23 mouse cellular contexts compared by ENCODE assay signal in the genomic region with DNA sequence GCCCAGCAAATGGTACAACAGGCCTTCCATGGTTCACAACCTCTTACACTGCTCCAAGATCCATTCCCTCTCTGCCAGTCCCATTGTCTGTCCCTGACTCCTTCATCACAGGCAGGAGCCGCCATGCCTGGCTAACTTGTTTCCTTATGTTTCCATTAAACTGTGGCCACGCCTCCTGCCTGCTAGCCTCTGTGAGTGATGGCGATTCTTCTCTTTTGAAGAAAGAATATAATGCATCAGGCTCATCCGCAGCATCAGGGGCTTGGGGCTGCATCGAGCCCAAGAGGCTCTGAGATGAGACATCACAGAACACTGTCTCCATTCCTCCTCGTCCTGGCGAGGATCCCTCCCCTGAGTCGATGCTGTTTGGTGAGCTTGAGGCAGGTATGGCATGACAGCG.
"Had no signal": no experiment of that assay in that cellular context is flagged by ENCODE, and none has a peak within 500 bp of the region (broad histone marks: within the 10 kb centered on the region; RNA-seq: fewer than 3 reads in every experiment).

No protein-coding gene starts in this region.

- H3K9ac ChIP-seq: forebrain, embryonic 15.5 days; forebrain, postnatal 0 days; heart, embryonic 12.5 days; hindbrain, embryonic 13.5 days; hindbrain, embryonic 15.5 days; intestine, embryonic 15.5 days; kidney, embryonic 15.5 days; limb, embryonic 13.5 days; limb, embryonic 15.5 days; liver, embryonic 12.5 days had no signal

- H3K4me3 ChIP-seq: forebrain, embryonic 15.5 days; heart, embryonic 12.5 days; hindbrain, embryonic 13.5 days; hindbrain, embryonic 15.5 days; intestine, embryonic 15.5 days; kidney, embryonic 15.5 days; limb, embryonic 13.5 days; limb, embryonic 15.5 days; liver, embryonic 12.5 days had no signal

- H3K27me3 ChIP-seq: forebrain, embryonic 15.5 days; heart, embryonic 12.5 days; hindbrain, embryonic 13.5 days; hindbrain, embryonic 15.5 days; intestine, embryonic 15.5 days; kidney, embryonic 15.5 days; limb, embryonic 13.5 days; liver, embryonic 12.5 days had no signal

- H3K36me3 ChIP-seq: forebrain, embryonic 15.5 days; heart, embryonic 12.5 days; hindbrain, embryonic 13.5 days; hindbrain, embryonic 15.5 days; intestine, embryonic 15.5 days; kidney, embryonic 15.5 days; limb, embryonic 13.5 days; limb, embryonic 15.5 days; liver, embryonic 12.5 days had no signal

- H3K4me1 ChIP-seq: forebrain, embryonic 15.5 days; hindbrain, embryonic 15.5 days; intestine, embryonic 15.5 days; liver, embryonic 12.5 days had no signal

- DNase-seq: forebrain, postnatal 0 days; gastrocnemius, postnatal 14 days; gastrocnemius, postnatal 36 days; heart, adult 18-20 months; heart, postnatal 10 days; heart, postnatal 36 days; kidney, adult 11 months; kidney, adult 9 months; kidney, postnatal 36 days; layer of hippocampus, adult 9-11 months; layer of hippocampus, postnatal 36 days; left cerebral cortex, postnatal 4 days had no signal

- H3K4me2 ChIP-seq: forebrain, embryonic 15.5 days; heart, embryonic 12.5 days; hindbrain, embryonic 13.5 days; hindbrain, embryonic 15.5 days; intestine, embryonic 15.5 days; kidney, embryonic 15.5 days; limb, embryonic 13.5 days; limb, embryonic 15.5 days; liver, embryonic 12.5 days had no signal

- ATAC-seq: forebrain, embryonic 15.5 days; forebrain, postnatal 0 days; hindbrain, postnatal 0 days; intestine, embryonic 15.5 days; liver, embryonic 12.5 days had no signal

- H3K9me3 ChIP-seq: forebrain, embryonic 15.5 days; heart, embryonic 12.5 days; hindbrain, embryonic 13.5 days; hindbrain, embryonic 15.5 days; intestine, embryonic 15.5 days; kidney, embryonic 15.5 days; limb, embryonic 13.5 days; limb, embryonic 15.5 days; liver, embryonic 12.5 days had no signal

- H3K27ac ChIP-seq: forebrain, embryonic 15.5 days; hindbrain, embryonic 13.5 days; hindbrain, embryonic 15.5 days; hindbrain, postnatal 0 days; intestine, embryonic 15.5 days; kidney, embryonic 15.5 days; kidney, postnatal 0 days; limb, embryonic 13.5 days; limb, embryonic 15.5 days; liver, embryonic 12.5 days had no signal
